Mouse (Mus musculus): ENCODE data around the gene Tcfl5. TPM values are rescaled to one million over a fixed set of nuclear protein-coding genes. Genes with fewer than 3 reads are reported as not detected.

Gene Tcfl5
- polyA plus RNA-seq, 1 experiment from 2014 or later: not detected

DNA sequence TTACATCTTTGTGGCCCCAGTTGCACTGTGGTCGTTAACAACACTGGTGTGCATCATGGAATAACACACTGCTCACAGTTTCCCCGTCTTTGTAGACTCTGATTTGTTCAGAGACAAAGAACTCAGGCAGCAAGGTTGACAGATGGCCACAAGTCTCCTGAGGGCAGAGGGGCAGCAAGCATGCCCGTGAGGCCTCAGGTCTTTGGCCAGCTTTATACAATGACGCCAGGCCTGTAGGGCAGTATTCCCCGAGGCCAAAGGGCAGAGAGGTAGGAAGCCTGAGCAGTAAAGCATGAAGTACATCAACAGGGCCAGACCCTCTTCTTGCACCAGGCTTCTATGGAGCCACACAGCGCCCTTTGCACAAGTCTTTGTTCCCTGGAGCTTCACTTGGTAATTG, 12.6 kb upstream of the Tcfl5 start:
- ATAC-seq: no peak
- Histone ChIP-seq H3K27me3 (replicated peaks) (no peaks in the 10 kb centered on the region), H3K4me2 (replicated peaks) (no peak overlapping the region), H3K36me3 (no peaks in the 10 kb centered on the region), H3K4me1 (replicated peaks) (0 out of 2 replicates have a peak, but pooled peaks cover 4% of the 10 kb centered on the region), H3K4me3 (replicated peaks) (no peak overlapping the region), H3K9ac (no peak overlapping the region), H3K9me3 (no peaks in the 10 kb centered on the region), H3K27ac (no peak overlapping the region)
- WGBS: 70% methylated on average over 6 of the region's 6 CpGs

DNA sequence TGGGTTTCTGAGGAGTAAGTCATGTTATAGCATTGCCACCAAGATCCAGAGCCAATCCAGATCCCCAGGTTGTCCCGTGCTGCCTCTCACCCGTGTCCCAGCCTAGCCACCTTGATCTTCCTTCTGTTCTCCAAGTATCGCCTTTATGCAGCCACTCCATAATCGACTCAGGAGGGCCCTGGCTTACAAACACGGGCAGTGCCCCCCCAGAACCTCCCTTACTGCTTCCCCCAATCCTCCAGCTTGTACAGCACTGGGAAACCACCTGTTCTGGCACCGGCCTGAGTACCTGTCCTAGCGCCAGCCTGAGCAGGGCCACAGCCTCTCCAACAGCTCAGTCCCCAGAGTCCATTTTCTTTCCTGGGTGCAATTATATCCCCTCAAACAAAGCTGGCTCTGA, 12.2 kb upstream of the Tcfl5 start:
- no peak for ATAC-seq
- Histone ChIP-seq H3K4me1 (replicated peaks) (0 out of 2 replicates have a peak, but pooled peaks cover 3% of the 10 kb centered on the region), H3K4me3 (replicated peaks) (no peak overlapping the region), H3K27me3 (replicated peaks) (no peaks in the 10 kb centered on the region), H3K27ac (no peak overlapping the region), H3K9me3 (no peaks in the 10 kb centered on the region), H3K9ac (no peak overlapping the region), H3K4me2 (replicated peaks) (no peak overlapping the region), H3K36me3 (no peaks in the 10 kb centered on the region)
- WGBS: 74% methylated on average over 7 of the region's 7 CpGs

DNA sequence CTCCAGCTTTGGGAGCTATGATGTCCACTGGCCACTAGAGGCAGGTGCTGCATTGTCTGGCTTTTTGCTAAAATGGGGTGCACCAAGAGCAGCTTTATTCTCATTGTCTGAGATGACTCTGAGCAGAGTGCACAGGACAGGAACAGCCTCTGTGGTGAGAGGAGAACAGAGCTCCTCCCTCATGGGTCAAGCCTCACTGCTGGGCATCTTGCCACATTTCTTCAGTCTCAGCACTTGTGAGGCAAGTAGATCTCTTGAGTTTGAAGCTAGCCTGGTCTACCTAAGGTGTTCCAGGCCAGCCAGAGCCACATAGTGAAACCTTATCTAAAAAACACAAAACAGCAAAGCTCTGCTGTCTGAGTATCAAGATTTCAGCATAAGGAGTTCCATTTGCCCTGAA, 4.3 kb upstream of the Tcfl5 start:
- Histone ChIP-seq H3K9ac (no peak overlapping the region), H3K27me3 (replicated peaks) (peaks cover 15% of the 10 kb centered on the region), H3K4me3 (replicated peaks) (no peak overlapping the region), H3K27ac (no peak overlapping the region), H3K4me2 (replicated peaks) (no peak overlapping the region), H3K36me3 (no peaks in the 10 kb centered on the region), H3K9me3 (peaks cover 14% of the 10 kb centered on the region), H3K4me1 (replicated peaks) (peaks cover 4% of the 10 kb centered on the region; the same call in 1 of the 2 replicates)
- no peak for ATAC-seq

DNA sequence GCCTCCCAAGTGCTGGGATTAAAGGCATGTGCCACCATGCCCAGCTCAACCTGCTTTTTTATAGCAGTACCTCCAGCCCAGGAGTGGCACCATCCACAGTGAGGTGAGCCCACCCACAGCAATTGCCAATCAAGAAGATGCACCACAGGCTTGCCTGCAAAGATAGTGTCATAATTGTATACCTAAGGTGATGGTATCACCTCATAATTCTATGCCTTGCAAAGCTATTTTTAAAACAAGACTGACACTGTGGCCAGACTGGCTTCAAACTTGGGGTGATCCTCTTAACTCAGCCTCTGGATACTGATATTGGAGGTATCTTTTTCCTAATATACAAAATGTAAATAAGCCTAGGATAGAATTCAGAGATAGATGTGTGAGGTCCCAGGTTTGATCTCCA, 1.1 kb upstream of the Tcfl5 start:
- Histone ChIP-seq H3K9ac (no peak overlapping the region), H3K27ac (no peak overlapping the region), H3K27me3 (replicated peaks) (peaks cover 33% of the 10 kb centered on the region), H3K9me3 (peaks cover 14% of the 10 kb centered on the region), H3K4me1 (replicated peaks) (peaks cover 6% of the 10 kb centered on the region; the same call in 1 of the 2 replicates), H3K4me3 (replicated peaks) (no peak overlapping the region), H3K4me2 (replicated peaks) (no peak overlapping the region), H3K36me3 (no peaks in the 10 kb centered on the region)
- no peak for ATAC-seq

DNA sequence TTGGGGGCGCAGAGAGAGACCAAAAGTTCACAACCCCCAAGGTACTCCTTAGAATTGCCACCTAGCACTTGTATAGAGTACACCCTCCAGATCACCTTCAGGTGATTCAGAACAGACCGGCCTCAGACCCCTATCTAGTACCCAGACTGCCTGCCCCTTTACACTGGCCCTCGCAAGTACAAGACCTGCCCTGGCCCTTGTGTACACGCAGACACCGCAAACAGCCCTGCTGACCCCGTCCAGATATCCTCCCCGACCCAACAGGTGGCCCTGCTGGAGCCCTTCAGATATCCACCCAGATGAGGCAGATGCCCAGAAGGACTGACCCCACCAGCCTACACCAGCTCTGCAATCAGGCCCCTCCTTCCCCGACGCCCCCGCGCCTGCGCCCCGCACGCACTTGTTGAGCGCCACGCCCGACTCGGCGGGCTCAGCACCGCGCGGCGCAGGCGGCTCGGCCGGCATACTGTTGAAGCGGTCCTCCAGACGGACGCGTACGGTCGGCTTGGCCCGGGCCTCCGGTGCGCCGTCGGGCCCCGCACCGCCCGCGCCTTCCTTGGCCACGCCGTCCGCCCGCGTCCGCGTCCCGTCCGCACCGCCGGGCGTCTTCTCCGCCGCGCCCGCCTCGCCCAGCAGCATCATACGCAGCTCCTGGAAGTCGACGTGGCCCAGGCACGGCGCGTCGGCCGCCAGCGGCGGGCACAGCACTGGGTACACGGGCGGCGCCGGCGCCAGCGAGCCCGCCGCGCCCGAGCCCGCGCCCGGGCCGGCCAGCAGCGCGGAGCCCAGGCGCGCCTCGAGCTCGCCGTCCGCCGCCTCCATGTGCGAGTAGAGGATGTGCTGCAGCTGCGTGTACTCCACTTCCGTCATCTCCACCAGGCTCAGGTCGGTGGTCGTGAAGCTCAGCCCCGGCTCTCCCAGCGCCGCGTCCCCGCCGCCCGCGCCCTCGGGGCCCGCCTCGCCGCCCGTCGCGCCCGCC, 643 bp downstream of the Tcfl5 start:
- 2% methylated on average over 80 of the region's 112 CpGs for WGBS
- H3K4me2 ChIP-seq (replicated peaks): peak overlapping the region; percentile 58
- no peak overlapping the region for H3K27ac ChIP-seq
- peaks cover 40% of the 10 kb centered on the region for H3K27me3 ChIP-seq (replicated peaks)
- peaks cover 6% of the 10 kb centered on the region; the same call in 1 of the 2 replicates for H3K4me1 ChIP-seq (replicated peaks)
- no peak overlapping the region for H3K9ac ChIP-seq
- no peaks in the 10 kb centered on the region for H3K36me3 ChIP-seq
- peak overlapping the region; percentile 34 for H3K4me3 ChIP-seq (replicated peaks)
- H3K9me3 ChIP-seq: peaks cover 14% of the 10 kb centered on the region
- peak; percentile 72 for ATAC-seq

DNA sequence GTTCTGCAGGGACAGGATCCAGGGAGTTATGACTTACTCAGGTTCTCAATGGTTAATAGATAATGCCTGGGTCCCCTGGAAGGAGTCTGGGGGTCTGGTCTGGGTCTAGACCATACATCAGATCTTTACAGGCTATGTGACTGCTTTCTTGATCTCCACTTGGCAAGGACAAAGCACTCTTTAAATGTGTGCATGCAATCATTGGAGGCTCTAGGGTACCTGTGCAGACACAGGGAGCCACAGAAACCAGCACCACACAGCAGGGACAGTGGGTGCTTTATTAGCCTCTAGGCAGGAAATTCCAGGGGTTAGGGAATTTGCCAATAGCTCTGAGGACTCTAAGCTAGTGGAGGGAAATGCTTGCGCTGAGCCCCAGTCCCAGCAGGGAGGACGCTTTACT, 30.6 kb downstream of the Tcfl5 start:
- Histone ChIP-seq H3K4me3 (replicated peaks) (no peak overlapping the region), H3K9me3 (no peaks in the 10 kb centered on the region), H3K27ac (no peak overlapping the region), H3K4me1 (replicated peaks) (no peaks in the 10 kb centered on the region), H3K4me2 (replicated peaks) (no peak overlapping the region), H3K27me3 (replicated peaks) (no peaks in the 10 kb centered on the region), H3K36me3 (no peaks in the 10 kb centered on the region), H3K9ac (no peak overlapping the region)
- 76% methylated on average over 2 of the region's 2 CpGs for WGBS
- ATAC-seq: no peak

DNA sequence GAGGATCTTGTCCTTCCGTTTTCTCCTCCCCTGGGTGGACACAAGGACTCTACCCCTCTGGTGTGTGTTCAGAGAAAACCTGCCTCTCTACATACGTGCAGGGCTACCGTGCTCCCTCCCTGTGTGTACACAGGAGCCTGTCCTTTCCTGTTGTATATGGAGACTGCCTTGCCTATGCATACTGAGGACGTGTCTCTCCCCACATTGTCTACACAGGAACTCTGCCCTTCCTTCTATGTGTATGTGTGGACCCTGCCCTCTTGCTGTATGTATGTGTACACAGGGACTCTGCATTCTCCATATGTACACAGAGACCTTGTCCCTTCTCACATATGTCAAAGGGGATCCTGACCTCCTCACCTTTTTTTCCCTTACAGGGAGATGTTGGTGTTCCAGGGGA, 32.2 kb downstream of the Tcfl5 start:
- H3K9ac ChIP-seq: no peak overlapping the region
- H3K27me3 ChIP-seq (replicated peaks): no peaks in the 10 kb centered on the region
- no peaks in the 10 kb centered on the region for H3K9me3 ChIP-seq
- no peak overlapping the region for H3K4me2 ChIP-seq (replicated peaks)
- H3K27ac ChIP-seq: no peak overlapping the region
- no peak overlapping the region for H3K4me3 ChIP-seq (replicated peaks)
- ATAC-seq: peak; percentile 63
- H3K36me3 ChIP-seq: no peaks in the 10 kb centered on the region
- no peaks in the 10 kb centered on the region for H3K4me1 ChIP-seq (replicated peaks)
- 58% methylated on average over 4 of the region's 4 CpGs for WGBS

DNA sequence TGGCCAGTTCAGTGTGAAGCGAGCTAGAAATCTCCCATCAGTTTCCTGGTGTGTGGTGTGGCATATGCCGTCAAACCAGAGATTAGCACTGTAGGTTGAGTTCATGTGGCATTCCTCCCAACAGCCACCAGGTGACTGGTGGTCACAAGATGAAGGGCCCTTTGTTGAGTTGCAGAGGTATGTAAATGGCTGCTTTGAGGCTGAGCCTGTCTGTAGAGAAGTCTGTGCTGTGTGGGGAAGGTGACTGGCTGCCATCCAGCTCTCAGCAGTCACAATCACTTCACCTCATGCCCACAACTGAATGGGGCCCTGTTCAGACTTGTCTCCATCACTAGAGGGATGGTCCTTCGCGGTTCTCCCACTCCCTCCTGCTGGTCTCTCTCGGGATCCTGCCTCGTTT, 37.7 kb downstream of the Tcfl5 start:
- Histone ChIP-seq H3K36me3 (no peaks in the 10 kb centered on the region), H3K9ac (no peak overlapping the region), H3K4me2 (replicated peaks) (no peak overlapping the region), H3K4me3 (replicated peaks) (no peak overlapping the region), H3K4me1 (replicated peaks) (peaks cover 7% of the 10 kb centered on the region; the same call in 1 of the 2 replicates), H3K27ac (no peak overlapping the region), H3K27me3 (replicated peaks) (peaks cover under 1% of the 10 kb centered on the region; the same call in 1 of the 2 replicates), H3K9me3 (no peaks in the 10 kb centered on the region)
- no peak for ATAC-seq
- 61% methylated on average over 6 of the region's 6 CpGs for WGBS

DNA sequence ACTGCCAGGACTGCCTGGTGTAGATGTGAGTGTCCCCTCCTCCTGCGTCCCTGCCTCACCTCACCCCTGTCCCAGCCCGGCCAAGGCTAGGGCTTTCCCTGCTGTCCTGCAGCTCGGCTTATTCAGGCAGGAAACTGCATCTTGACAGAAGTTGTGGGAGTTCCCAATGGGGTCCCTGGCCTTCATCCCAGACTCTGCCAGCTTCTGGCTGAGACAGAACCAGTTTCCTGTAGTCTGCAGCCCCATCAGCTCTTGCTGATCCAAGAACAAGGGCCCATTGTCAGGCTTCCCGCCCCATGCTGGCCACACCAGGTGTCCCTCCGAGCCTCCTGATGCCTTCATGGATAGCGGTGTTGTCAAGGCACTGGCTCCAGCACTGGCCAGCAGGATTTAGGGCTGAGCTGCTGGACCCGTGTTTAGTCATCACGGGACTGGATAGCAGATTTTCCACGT, 41.9 kb downstream of the Tcfl5 start:
- no peak overlapping the region for H3K4me2 ChIP-seq (replicated peaks)
- H3K9me3 ChIP-seq: no peaks in the 10 kb centered on the region
- H3K36me3 ChIP-seq: no peaks in the 10 kb centered on the region
- H3K9ac ChIP-seq: no peak overlapping the region
- no peak overlapping the region for H3K27ac ChIP-seq
- ATAC-seq: peak; percentile 10; the same call in 1 of the 2 replicates
- no peak overlapping the region for H3K4me3 ChIP-seq (replicated peaks)
- WGBS: 24% methylated on average over 9 of the region's 9 CpGs
- peaks cover 29% of the 10 kb centered on the region for H3K27me3 ChIP-seq (replicated peaks)
- H3K4me1 ChIP-seq (replicated peaks): peaks cover 7% of the 10 kb centered on the region; the same call in 1 of the 2 replicates

DNA sequence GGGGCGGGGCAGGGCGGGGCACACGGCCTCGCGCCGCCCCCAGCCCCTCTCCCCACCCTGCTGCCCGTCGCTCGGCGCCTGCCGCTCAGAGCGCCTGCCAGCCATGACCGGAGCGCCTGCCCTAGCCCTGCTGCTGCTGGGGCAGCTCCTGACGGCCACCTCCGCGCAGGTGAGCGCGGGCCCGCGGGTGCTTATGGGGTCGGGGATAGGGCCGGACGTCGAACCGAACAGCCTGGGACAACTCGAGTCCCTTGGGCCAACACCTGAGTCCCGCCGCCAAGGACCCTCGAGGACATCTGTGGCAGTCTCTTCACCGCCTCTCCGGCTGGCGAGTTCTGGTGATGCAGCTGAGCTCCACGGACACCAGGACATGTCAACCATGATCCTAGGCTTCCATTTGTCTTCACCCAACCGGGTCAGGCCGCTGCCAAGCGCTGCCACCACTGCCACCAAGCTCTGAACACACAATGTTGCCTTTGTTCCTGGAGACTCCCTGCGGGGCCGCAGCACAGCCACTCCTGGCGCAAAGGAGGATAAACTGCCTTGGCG, 44.3 kb downstream of the Tcfl5 start:
- ATAC-seq: peak; percentile 70
- no peaks in the 10 kb centered on the region for H3K9me3 ChIP-seq
- peaks cover 7% of the 10 kb centered on the region; the same call in 1 of the 2 replicates for H3K4me1 ChIP-seq (replicated peaks)
- 4% methylated on average over 40 of the region's 41 CpGs for WGBS
- peak overlapping the region; percentile 14; the same call in 1 of the 2 replicates for H3K4me3 ChIP-seq (replicated peaks)
- H3K27ac ChIP-seq: no peak overlapping the region
- peaks cover 8% of the 10 kb centered on the region for H3K36me3 ChIP-seq
- H3K4me2 ChIP-seq (replicated peaks): peak overlapping the region; percentile 51
- H3K27me3 ChIP-seq (replicated peaks): peaks cover 29% of the 10 kb centered on the region
- H3K9ac ChIP-seq: peak overlapping the region; percentile 10; the same call in 1 of the 2 replicates

DNA sequence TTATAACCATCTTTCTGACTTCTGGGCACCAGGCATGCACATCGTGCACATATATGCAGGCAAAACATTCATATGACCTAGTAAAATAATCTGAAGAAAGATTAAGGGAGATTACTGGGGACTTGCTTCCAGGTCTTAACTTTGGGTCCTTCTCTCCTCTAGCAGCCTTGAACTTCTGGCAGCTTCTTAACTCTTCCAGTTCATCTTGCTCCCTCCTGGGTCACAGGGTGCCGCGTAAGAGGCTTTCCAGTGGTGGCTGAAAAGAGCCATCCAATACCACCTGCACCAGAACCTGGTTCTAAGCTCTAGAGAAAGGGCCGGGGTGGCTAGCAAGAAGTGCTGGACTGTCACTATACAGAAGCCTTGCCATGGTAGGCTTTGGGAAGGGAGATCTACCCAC, 45.0 kb downstream of the Tcfl5 start, which contains the start of gene Col9a3:
Gene Col9a3, plus strand, starts transcription at position 301 of the 400 bp plus-strand sequence.
- peak within 1 kb of the TSS; percentile 10; the same call in 1 of the 2 replicates for H3K9ac ChIP-seq
- WGBS: 45% methylated on average over 4 of the region's 4 CpGs
- peak within 1 kb of the TSS; percentile 14; the same call in 1 of the 2 replicates for H3K4me3 ChIP-seq (replicated peaks)
- ATAC-seq: no peak
- no peak within 1 kb of the TSS for H3K27ac ChIP-seq
- peaks cover 15% of the 10 kb centered on the region for H3K36me3 ChIP-seq
- H3K27me3 ChIP-seq (replicated peaks): peaks cover 29% of the 10 kb centered on the region
- peaks cover 7% of the 10 kb centered on the region; the same call in 1 of the 2 replicates for H3K4me1 ChIP-seq (replicated peaks)
- H3K9me3 ChIP-seq: no peaks in the 10 kb centered on the region
- H3K4me2 ChIP-seq (replicated peaks): peak within 1 kb of the TSS; percentile 51

DNA sequence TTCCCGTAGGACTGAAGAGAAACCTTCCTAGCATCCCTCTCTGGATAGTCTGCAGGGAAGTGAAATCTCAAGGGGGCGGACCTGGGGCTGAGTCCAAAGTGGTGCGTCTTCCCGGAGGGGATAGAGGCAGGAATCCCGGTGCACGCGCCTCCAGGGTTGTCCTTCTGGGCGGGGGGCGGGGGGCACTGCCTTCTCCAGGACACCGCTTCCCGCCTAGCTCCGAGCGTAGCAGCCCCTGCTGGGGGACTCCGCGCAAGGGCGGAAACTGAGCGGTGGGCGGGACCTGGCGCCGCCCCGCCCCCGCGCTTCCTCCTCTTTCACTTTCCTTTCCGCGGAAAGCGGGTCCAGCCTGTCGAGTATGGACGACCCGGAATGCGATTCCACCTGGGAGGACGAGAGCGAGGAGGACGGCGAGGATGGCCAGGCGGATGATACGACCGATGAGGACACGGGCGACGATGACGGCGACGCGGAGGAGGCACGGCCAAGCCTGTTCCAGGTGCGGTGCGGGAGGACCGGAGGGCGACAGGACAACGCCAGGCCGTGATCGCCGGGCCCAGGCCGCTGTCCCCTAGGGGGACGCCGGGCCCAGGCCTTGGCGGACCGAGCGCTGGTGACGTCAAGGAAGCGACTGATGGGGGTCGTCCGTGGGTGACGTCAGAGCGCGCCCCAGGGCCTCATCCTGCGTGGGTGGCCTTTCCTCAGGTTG, 53.2 kb downstream of the Tcfl5 start, which contains the start of gene Ogfr:
Gene Ogfr, plus strand, starts transcription at position 123 of the 709 bp plus-strand sequence.
- Histone ChIP-seq H3K9ac (peak within 1 kb of the TSS; percentile 74), H3K4me3 (replicated peaks) (peak within 1 kb of the TSS; percentile 62), H3K4me2 (replicated peaks) (peak within 1 kb of the TSS; percentile 65), H3K27ac (peak within 1 kb of the TSS; percentile 80), H3K27me3 (replicated peaks) (no peaks in the 10 kb centered on the region), H3K9me3 (no peaks in the 10 kb centered on the region), H3K4me1 (replicated peaks) (peaks cover 5% of the 10 kb centered on the region; the same call in 1 of the 2 replicates), H3K36me3 (peaks cover 35% of the 10 kb centered on the region)
- peak; percentile 95 for ATAC-seq
- under 1% methylated on average over 67 of the region's 67 CpGs for WGBS

Data from intestine, embryonic 15.5 days (tissue).